ENCODE assay signal across 9 mouse cellular contexts in the genomic region with DNA sequence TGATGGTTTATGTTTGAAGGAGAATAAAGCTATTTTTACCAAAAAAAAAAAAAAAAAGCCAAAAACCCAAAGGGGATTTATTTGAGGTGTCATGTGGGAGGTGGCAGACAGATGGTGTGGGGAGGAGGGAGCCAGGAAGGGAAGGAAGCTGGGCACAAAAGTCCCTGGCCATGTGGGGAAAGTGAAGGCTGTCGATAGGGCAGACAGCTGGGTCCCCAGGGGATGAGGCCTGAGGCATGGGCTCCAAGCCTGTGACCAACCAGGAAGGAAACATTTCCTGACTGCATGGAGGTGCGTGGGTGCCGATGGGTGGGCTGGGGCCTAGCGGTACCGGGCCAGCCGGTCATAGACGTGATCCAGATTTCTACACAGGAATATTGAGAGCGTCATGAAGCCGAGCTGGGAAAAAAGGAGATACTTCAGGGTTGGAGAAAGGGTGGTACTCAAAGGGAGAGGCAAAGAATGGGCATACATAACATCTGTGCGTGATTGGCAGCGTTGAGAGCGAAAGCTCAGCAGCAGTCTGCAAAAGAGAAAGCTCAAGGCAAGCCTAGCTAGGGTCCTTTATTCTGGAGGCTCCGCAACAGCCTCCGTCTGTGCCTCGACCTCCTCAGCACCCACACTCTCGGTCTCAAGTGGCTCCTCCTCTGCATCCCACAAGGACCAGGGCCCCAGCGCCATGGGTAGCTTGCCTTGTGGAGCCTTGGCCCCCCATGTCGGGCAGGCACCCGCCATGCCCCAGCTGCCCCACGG. TPM values are rescaled to one million over a fixed set of nuclear protein-coding genes. Genes with fewer than 3 reads are reported as not detected.
DNase-seq lines count a peak whose midpoint lies in the region; ATAC-seq lines count a peak whose summit lies in the region.
"Had no signal": no experiment of that assay in that cellular context is flagged by ENCODE, and none has a peak within 500 bp of the region (broad histone marks: within the 10 kb centered on the region; RNA-seq: fewer than 3 reads in every experiment).

No protein-coding gene starts in this region.

- no peaks in the 10 kb centered on the region for H3K9me3 ChIP-seq in lung, embryonic 15.5 days
- H3K9me3 ChIP-seq in neural tube, embryonic 12.5 days: no peaks in the 10 kb centered on the region

- no peak overlapping the region for H3K4me3 ChIP-seq in lung, embryonic 15.5 days
- H3K4me3 ChIP-seq in neural tube, embryonic 12.5 days: no peak overlapping the region

- no peak overlapping the region for H3K9ac ChIP-seq in lung, embryonic 15.5 days
- H3K9ac ChIP-seq in neural tube, embryonic 12.5 days: no peak overlapping the region
- H3K9ac ChIP-seq: liver, embryonic 14.5 days had no signal

- no peak for ATAC-seq in lung, embryonic 15.5 days (ENCODE audit: borderline replicate concordance, extremely low read depth, low FRiP score, low TSS enrichment)
- ATAC-seq in hematopoietic stem cell, adult 5-6 weeks (replicated peaks in 1 of 2; ENCODE audit: insufficient read depth in 1 of 2, low FRiP score in 2 of 2, low TSS enrichment in 1 of 2, low read depth in 1 of 2, poor library complexity in 2 of 2, severe bottlenecking in 2 of 2): peak; percentile 7 to 40; a peak in 2 of 4 replicates
- peak; percentile 4; the same call in 1 of the 2 replicates for ATAC-seq in neural tube, embryonic 12.5 days (ENCODE audit: low FRiP score, low read depth)

- no peaks in the 10 kb centered on the region for H3K27me3 ChIP-seq in lung, embryonic 15.5 days
- peaks cover 26% of the 10 kb centered on the region for H3K27me3 ChIP-seq in neural tube, embryonic 12.5 days (replicated peaks)

- H3K4me1 ChIP-seq in lung, embryonic 15.5 days: peaks cover 35% of the 10 kb centered on the region
- H3K4me1 ChIP-seq in neural tube, embryonic 12.5 days: peaks cover 17% of the 10 kb centered on the region

- 32% methylated on average over 20 of the region's 20 CpGs for WGBS in lung, embryonic 15.5 days
- 33% methylated on average over 20 of the region's 20 CpGs for WGBS in neural tube, embryonic 12.5 days

- DNase-seq in lung, postnatal 25 days (ENCODE audit: low spot score): no peak
- peak; percentile 58 for DNase-seq in embryo, embryonic 11 days
- DNase-seq in left cerebral cortex, adult 18-20 months (ENCODE audit: low spot score in 2 of 2): peak; percentile 85 to 88
- DNase-seq in gastrocnemius, adult 8-10 months (ENCODE audit: low spot score in 2 of 2): no peak
- no peak for DNase-seq in ovary, postnatal 14 days (ENCODE audit: low spot score)

- peaks cover 37% of the 10 kb centered on the region for H3K36me3 ChIP-seq in lung, embryonic 15.5 days
- H3K36me3 ChIP-seq in neural tube, embryonic 12.5 days: peaks cover 35% of the 10 kb centered on the region

- H3K4me2 ChIP-seq in lung, embryonic 15.5 days: peak overlapping the region; percentile 58
- peak overlapping the region; percentile 43 for H3K4me2 ChIP-seq in neural tube, embryonic 12.5 days (replicated peaks)

- H3K27ac ChIP-seq in lung, embryonic 15.5 days: no peak overlapping the region
- H3K27ac ChIP-seq in neural tube, embryonic 12.5 days: no peak overlapping the region
- H3K27ac ChIP-seq: liver, embryonic 14.5 days had no signal

RNA-seq across cellular contexts. Expression of a gene that starts 5.2 kb away (rescaled TPM):
- polyA plus RNA-seq in lung, embryonic 15.5 days (2015; fragmentation: Nextera tagmentation; extraction: Ambion mirVana): 3.1 and 3.8 TPM in 2 replicates
- total RNA-seq in hematopoietic stem cell, adult 5-6 weeks (2017): 76.4 and 103 TPM in 2 replicates
- 1 to 10 TPM; 4.8 to 5.3 TPM for total RNA-seq in left cerebral cortex, adult 18-20 months (2021)
- 1.1 and 1.2 TPM in 2 replicates for polyA plus RNA-seq in neural tube, embryonic 12.5 days (2016; fragmentation: Nextera tagmentation; extraction: Ambion mirVana)
- 1 to 10 TPM in 3 of 4 experiments, under 1 TPM in 1; 0.15 to 2.0 (median 1.2) TPM for total RNA-seq in gastrocnemius, adult 8-10 months (2022)

RNA-seq across cellular contexts. Expression of a gene that starts 7.1 kb away (rescaled TPM):
- polyA plus RNA-seq in lung, embryonic 15.5 days (2015; fragmentation: Nextera tagmentation; extraction: Ambion mirVana): 0.16 TPM in 1 of 2 replicates, not detected in the other
- not detected in 2 replicates for total RNA-seq in hematopoietic stem cell, adult 5-6 weeks (2017)
- 1 to 10 TPM; 1.7 to 1.9 TPM for total RNA-seq in left cerebral cortex, adult 18-20 months (2021)
- polyA plus RNA-seq in neural tube, embryonic 12.5 days (2016; fragmentation: Nextera tagmentation; extraction: Ambion mirVana): 0.20 TPM in 1 of 2 replicates, not detected in the other
- total RNA-seq in gastrocnemius, adult 8-10 months (2022): not detected

RNA-seq across cellular contexts. Expression of a gene that starts 18.2 kb away (rescaled TPM):
- polyA plus RNA-seq in lung, embryonic 15.5 days (2015; fragmentation: Nextera tagmentation; extraction: Ambion mirVana): 180 and 183 TPM in 2 replicates
- 5.1 and 9.9 TPM in 2 replicates for total RNA-seq in hematopoietic stem cell, adult 5-6 weeks (2017)
- 1 to 10 TPM; 2.1 to 4.3 TPM for total RNA-seq in left cerebral cortex, adult 18-20 months (2021)
- polyA plus RNA-seq in neural tube, embryonic 12.5 days (2016; fragmentation: Nextera tagmentation; extraction: Ambion mirVana): 173 and 178 TPM in 2 replicates
- 1 to 10 TPM in 3 of 4 experiments, under 1 TPM in 1; 0.77 to 3.1 (median 1.7) TPM for total RNA-seq in gastrocnemius, adult 8-10 months (2022)

RNA-seq across cellular contexts. Expression of a gene that starts 21.8 kb away (rescaled TPM):
- 0.54 and 1.1 TPM in 2 replicates for polyA plus RNA-seq in lung, embryonic 15.5 days (2015; fragmentation: Nextera tagmentation; extraction: Ambion mirVana)
- 37.0 TPM in 2 replicates for total RNA-seq in hematopoietic stem cell, adult 5-6 weeks (2017)
- total RNA-seq in left cerebral cortex, adult 18-20 months (2021): 10 to 100 TPM; 33.6 to 38.3 TPM
- 7.5 and 7.6 TPM in 2 replicates for polyA plus RNA-seq in neural tube, embryonic 12.5 days (2016; fragmentation: Nextera tagmentation; extraction: Ambion mirVana)
- not detected for total RNA-seq in gastrocnemius, adult 8-10 months (2022)

RNA-seq across cellular contexts. Expression of a gene that starts 29.1 kb away (rescaled TPM):
- polyA plus RNA-seq in lung, embryonic 15.5 days (2015; fragmentation: Nextera tagmentation; extraction: Ambion mirVana): 0.75 and 1.1 TPM in 2 replicates
- 0.60 and 0.75 TPM in 2 replicates for total RNA-seq in hematopoietic stem cell, adult 5-6 weeks (2017)
- 1 to 10 TPM; 4.9 to 9.7 TPM for total RNA-seq in left cerebral cortex, adult 18-20 months (2021)
- 0.42 and 0.74 TPM in 2 replicates for polyA plus RNA-seq in neural tube, embryonic 12.5 days (2016; fragmentation: Nextera tagmentation; extraction: Ambion mirVana)
- total RNA-seq in gastrocnemius, adult 8-10 months (2022): under 1 TPM in 1 of 4 experiments, not detected in 3; 0.25 TPM

Comparison
In these comparisons a context has a peak if more than half of its experiments do, and no peak if none do; other contexts are left out.
1. DNase-seq: peak in embryo, embryonic 11 days (single experiment) and left cerebral cortex, adult 18-20 months (2 of 2); none in lung, postnatal 25 days (single experiment), gastrocnemius, adult 8-10 months (0 of 2) and ovary, postnatal 14 days (single experiment).
2. RNA of a gene that starts 5.2 kb away (total RNA-seq): 76.4 to 103 TPM in hematopoietic stem cell, adult 5-6 weeks; 4.8 to 5.3 TPM in left cerebral cortex, adult 18-20 months and 0.15 to 2.0 TPM in gastrocnemius, adult 8-10 months; every median in the first group is over 10 times any median in the second.